Mouse (Mus musculus) MEL (cell line): ENCODE data around the gene Ctns.

Experiments used
- CTCF ChIP-seq, 3 experiments: IDR thresholded peaks in 2 of 3; conservative IDR thresholded peaks in 1 of 3; 2 replicates each; pipeline ENCODE4 v1.5.1; 2011 to 2012; ENCODE audit warnings: low read length in 3 of 3, low read depth in 2 of 3, mild to moderate bottlenecking in 2 of 3, improper control_type of control experiment in 1 of 3, inconsistent platforms in 1 of 3, mixed read lengths in 1 of 3, moderate library complexity in 1 of 3; ENCODE audit not compliant: control insufficient read depth in 1 of 3, insufficient read depth in 1 of 3, poor library complexity in 1 of 3, severe bottlenecking in 1 of 3
- E2F4 ChIP-seq: IDR thresholded peaks from 2 replicates; pipeline ENCODE4 v1.6.1; 2011; ENCODE audit warnings: low read depth, low read length, improper control_type of control experiment, borderline replicate concordance
- POLR2AphosphoS2 ChIP-seq: IDR thresholded peaks from 2 replicates; pipeline ENCODE4 v1.6.1; 2011; ENCODE audit warnings: low read length, improper control_type of control experiment

- TF ChIP-seq CTCF (IDR thresholded peaks at IDR 0.05 in 2 of 3, conservative IDR thresholded peaks at IDR 0.05 in 1 of 3; ENCODE audit: control insufficient read depth in 1 of 3, insufficient read depth in 1 of 3, low read depth in 2 of 3, low read length in 3 of 3, poor library complexity in 1 of 3, severe bottlenecking in 1 of 3), result no peak
- TF ChIP-seq E2F4, result no peak
- no peak for TF ChIP-seq POLR2AphosphoS2
Measured at GRCm38 (mm10) chr11:73146975-73147365, 51.9 kb downstream of the Ctns start.
